In the genomic region with DNA sequence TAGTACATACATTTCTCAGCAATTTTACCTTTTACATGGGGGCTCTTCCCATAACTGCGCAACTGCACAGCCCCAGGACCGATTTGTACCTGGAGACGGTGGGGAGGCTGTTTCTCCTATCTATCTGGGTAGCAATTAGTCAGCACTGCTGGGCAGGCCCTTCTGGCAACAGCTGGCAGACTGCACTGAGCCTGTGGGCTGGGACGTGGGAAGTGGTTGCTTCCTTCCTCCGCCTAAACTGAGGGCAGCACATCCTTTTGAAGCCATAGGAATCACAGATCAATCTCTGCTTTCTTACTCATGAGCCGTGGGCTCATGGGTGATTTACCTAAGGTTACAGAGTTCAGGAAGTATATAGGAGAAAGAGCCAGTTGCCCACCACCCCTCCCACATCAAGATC, we compare ENCODE assay signal across 30 mouse cellular contexts. TPM values are rescaled to one million over a fixed set of nuclear protein-coding genes. Genes with fewer than 3 reads are reported as not detected.
DNase-seq lines count a peak whose midpoint lies in the region; ATAC-seq lines count a peak whose summit lies in the region.
"Had no signal": no experiment of that assay in that cellular context is flagged by ENCODE, and none has a peak within 500 bp of the region (broad histone marks: within the 10 kb centered on the region; RNA-seq: fewer than 3 reads in every experiment).

No protein-coding gene starts in this region.

- no peaks in the 10 kb centered on the region for H3K9me3 ChIP-seq in midbrain, embryonic 14.5 days (ENCODE audit: control insufficient read depth, low read length)
- H3K9me3 ChIP-seq: embryonic facial prominence, embryonic 15.5 days; forebrain, embryonic 10.5 days; forebrain, embryonic 15.5 days; heart, embryonic 10.5 days; hindbrain, embryonic 10.5 days had no signal

- peak; percentile 39 to 59 for DNase-seq in right cerebral cortex, adult 2 months (ENCODE audit: low spot score in 2 of 2)
- DNase-seq in right cerebral cortex, postnatal 14 days, result no peak
- peak; percentile 26 for DNase-seq in lung, postnatal 14 days
- DNase-seq in midbrain, embryonic 14.5 days, result no peak
- no peak for DNase-seq in B cell, adult 2 months
- DNase-seq in kidney, postnatal 25 days, result no peak
- DNase-seq: adrenal gland, postnatal 14 days; cerebellum, adult 2 months; cerebellum, postnatal 10 days; embryo, embryonic 11 days; gastrocnemius, postnatal 10 days; heart, adult 18-20 months; heart, postnatal 10 days had no signal

- no peak overlapping the region for H3K27ac ChIP-seq in midbrain, embryonic 14.5 days (replicated peaks; ENCODE audit: low read depth, low read length)
- H3K27ac ChIP-seq: embryonic facial prominence, embryonic 15.5 days; forebrain, embryonic 10.5 days; forebrain, embryonic 15.5 days; heart, embryonic 10.5 days; hindbrain, embryonic 10.5 days; hindbrain, embryonic 14.5 days had no signal

- H3K4me3 ChIP-seq in midbrain, embryonic 14.5 days (replicated peaks; ENCODE audit: low read depth, low read length), result no peak overlapping the region
- H3K4me3 ChIP-seq: embryonic facial prominence, embryonic 15.5 days; erythroblast, embryonic 14.5 days; forebrain, embryonic 10.5 days; forebrain, embryonic 15.5 days; heart, embryonic 10.5 days; hindbrain, embryonic 10.5 days had no signal

- 91% methylated on average over 6 of the region's 6 CpGs for WGBS in midbrain, embryonic 14.5 days

- no peaks in the 10 kb centered on the region for H3K4me1 ChIP-seq in midbrain, embryonic 14.5 days (ENCODE audit: control insufficient read depth, insufficient read depth, low read length)
- H3K4me1 ChIP-seq: embryonic facial prominence, embryonic 15.5 days; forebrain, embryonic 10.5 days; forebrain, embryonic 15.5 days; heart, embryonic 10.5 days; hindbrain, embryonic 10.5 days had no signal

- no peak overlapping the region for H3K9ac ChIP-seq in midbrain, embryonic 14.5 days (replicated peaks; ENCODE audit: low read length)
- H3K9ac ChIP-seq: embryonic facial prominence, embryonic 15.5 days; forebrain, embryonic 15.5 days; hindbrain, embryonic 14.5 days had no signal

- H3K27me3 ChIP-seq in midbrain, embryonic 14.5 days (ENCODE audit: control insufficient read depth, insufficient read depth, low read length), result no peaks in the 10 kb centered on the region
- H3K27me3 ChIP-seq: CH12.LX; embryonic facial prominence, embryonic 15.5 days; forebrain, embryonic 15.5 days; Patski had no signal

- peaks cover 80% of the 10 kb centered on the region for H3K36me3 ChIP-seq in midbrain, embryonic 14.5 days (ENCODE audit: control insufficient read depth, insufficient read depth, low read length)

- no peak overlapping the region for H3K4me2 ChIP-seq in midbrain, embryonic 14.5 days (ENCODE audit: low read length)
- H3K4me2 ChIP-seq: embryonic facial prominence, embryonic 15.5 days; forebrain, embryonic 15.5 days; hindbrain, embryonic 14.5 days had no signal

- ATAC-seq in common myeloid progenitor, adult 5-6 weeks (replicated peaks; ENCODE audit: low read depth, poor library complexity, severe bottlenecking), result peak; percentile 84
- peak; percentile 61; the same call in 1 of the 2 replicates for ATAC-seq in megakaryocyte progenitor cell, adult 5-6 weeks (replicated peaks; ENCODE audit: poor library complexity)
- no peak for ATAC-seq in midbrain, embryonic 14.5 days (ENCODE audit: low FRiP score, low TSS enrichment)
- ATAC-seq: activated CD4-positive, CD25-positive, alpha-beta regulatory T cell, adult 4 months; forebrain, embryonic 15.5 days; Patski had no signal

RNA-seq across cellular contexts. Expression of gene Mrpl37, which starts 7.9 kb away (rescaled TPM):
- total RNA-seq in common myeloid progenitor, adult 5-6 weeks (2017), result 59.5 and 60.2 TPM in 2 replicates
- 70.2 and 77.7 TPM in 2 replicates for total RNA-seq in megakaryocyte progenitor cell, adult 5-6 weeks (2015)
- 60.2 and 60.6 TPM in 2 replicates for total RNA-seq in megakaryocyte progenitor cell, adult 5-6 weeks (2017)
- polyA plus RNA-seq in midbrain, embryonic 14.5 days (2014; fragmentation: Nextera tagmentation; extraction: Ambion mirVana), result 72.9 and 85.5 TPM in 2 replicates

RNA-seq across cellular contexts. Expression of gene Cyb5rl, which starts 8.0 kb away (rescaled TPM):
- total RNA-seq in common myeloid progenitor, adult 5-6 weeks (2017), result 2.2 and 5.2 TPM in 2 replicates
- total RNA-seq in megakaryocyte progenitor cell, adult 5-6 weeks (2015), result 2.7 and 3.5 TPM in 2 replicates
- total RNA-seq in megakaryocyte progenitor cell, adult 5-6 weeks (2017), result 6.2 and 6.5 TPM in 2 replicates
- 5.2 and 5.3 TPM in 2 replicates for polyA plus RNA-seq in midbrain, embryonic 14.5 days (2014; fragmentation: Nextera tagmentation; extraction: Ambion mirVana)

RNA-seq across cellular contexts. Expression of gene Cdcp2, which starts 37.9 kb away (rescaled TPM):
- not detected in 2 replicates for total RNA-seq in common myeloid progenitor, adult 5-6 weeks (2017)
- total RNA-seq in megakaryocyte progenitor cell, adult 5-6 weeks (2015), result not detected in 2 replicates
- not detected in 2 replicates for total RNA-seq in megakaryocyte progenitor cell, adult 5-6 weeks (2017)
- 0.08 TPM in 1 of 2 replicates, not detected in the other for polyA plus RNA-seq in midbrain, embryonic 14.5 days (2014; fragmentation: Nextera tagmentation; extraction: Ambion mirVana)
- total RNA-seq: adrenal gland, adult 18-20 months; adrenal gland, postnatal 14 days; gastrocnemius, postnatal 10 days; gastrocnemius, postnatal 4 days; heart, adult 18-20 months; heart, postnatal 10 days had no signal
- polyA plus RNA-seq: activated CD4-positive, CD25-positive, alpha-beta regulatory T cell, adult 4 months; C2C12; cerebellum, adult 2 months; embryonic facial prominence, embryonic 11.5 days; embryonic facial prominence, embryonic 15.5 days; forebrain, embryonic 15.5 days; heart, embryonic 10.5 days; heart, embryonic 14.5 days; hindbrain, embryonic 14.5 days; Patski had no signal

Comparison
In these comparisons a context has a peak if more than half of its experiments do, and no peak if none do; other contexts are left out.
1. DNase-seq: peak in right cerebral cortex, adult 2 months (2 of 2) and lung, postnatal 14 days (single experiment); none in right cerebral cortex, postnatal 14 days (single experiment), midbrain, embryonic 14.5 days (single experiment), B cell, adult 2 months (0 of 2) and kidney, postnatal 25 days (0 of 2).